Mouse (Mus musculus) kidney, adult 8-10 months (tissue): ENCODE results near the gene Gm49322.

Experiments used
- DNase-seq, 2 experiments: peaks; one replicate each; pipeline ENCODE4 v3.0.0; 2022

The Gm49322 gene

GRCm38 (mm10) chr10:80656130-80656862 is 50.5 kb downstream of the Gm49322 start:
- DNase-seq = peak; percentile 96 to 98

GRCm38 (mm10) chr10:80656863-80657623 is 51.2 kb downstream of the Gm49322 start, which contains the start of gene Btbd2:
Gene Btbd2 (minus strand): TSS chr10:80657071.
- peak in 1 of 2 experiments; percentile 57 for DNase-seq

GRCm38 (mm10) chr10:80658194-80658840 is 52.5 kb downstream of the Gm49322 start:
- DNase-seq = no peak

- DNase-seq = no peak
Observed at GRCm38 (mm10) chr10:80658841-80659202, 53.0 kb downstream of the Gm49322 start.

- peak; percentile 67 to 85 for DNase-seq
Observed at GRCm38 (mm10) chr10:80659213-80659612, 53.4 kb downstream of the Gm49322 start.

DNA sequence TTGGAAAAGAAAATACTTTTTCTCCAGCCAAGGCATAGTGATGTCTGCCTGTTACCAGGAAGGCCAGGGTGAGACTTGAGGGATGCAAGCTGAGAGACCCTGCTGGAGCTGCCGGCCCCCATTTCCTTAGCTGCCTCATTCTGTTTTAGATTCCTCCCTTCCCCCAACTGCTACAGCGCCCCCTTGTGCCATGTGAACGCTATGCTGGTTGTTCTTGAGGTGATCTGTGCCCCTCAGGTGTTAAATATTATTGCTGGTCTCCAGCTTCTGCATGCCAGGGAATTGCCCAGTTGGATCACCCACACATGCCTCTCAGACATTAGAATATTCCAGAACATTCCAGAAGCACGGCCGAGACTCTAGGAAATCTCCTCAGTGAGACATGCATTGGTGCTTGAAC is 55.3 kb downstream of the Gm49322 start:
- DNase-seq = peak; percentile 76 to 80

GRCm38 (mm10) chr10:80663485-80664196 is 57.8 kb downstream of the Gm49322 start:
- DNase-seq = no peak

DNA sequence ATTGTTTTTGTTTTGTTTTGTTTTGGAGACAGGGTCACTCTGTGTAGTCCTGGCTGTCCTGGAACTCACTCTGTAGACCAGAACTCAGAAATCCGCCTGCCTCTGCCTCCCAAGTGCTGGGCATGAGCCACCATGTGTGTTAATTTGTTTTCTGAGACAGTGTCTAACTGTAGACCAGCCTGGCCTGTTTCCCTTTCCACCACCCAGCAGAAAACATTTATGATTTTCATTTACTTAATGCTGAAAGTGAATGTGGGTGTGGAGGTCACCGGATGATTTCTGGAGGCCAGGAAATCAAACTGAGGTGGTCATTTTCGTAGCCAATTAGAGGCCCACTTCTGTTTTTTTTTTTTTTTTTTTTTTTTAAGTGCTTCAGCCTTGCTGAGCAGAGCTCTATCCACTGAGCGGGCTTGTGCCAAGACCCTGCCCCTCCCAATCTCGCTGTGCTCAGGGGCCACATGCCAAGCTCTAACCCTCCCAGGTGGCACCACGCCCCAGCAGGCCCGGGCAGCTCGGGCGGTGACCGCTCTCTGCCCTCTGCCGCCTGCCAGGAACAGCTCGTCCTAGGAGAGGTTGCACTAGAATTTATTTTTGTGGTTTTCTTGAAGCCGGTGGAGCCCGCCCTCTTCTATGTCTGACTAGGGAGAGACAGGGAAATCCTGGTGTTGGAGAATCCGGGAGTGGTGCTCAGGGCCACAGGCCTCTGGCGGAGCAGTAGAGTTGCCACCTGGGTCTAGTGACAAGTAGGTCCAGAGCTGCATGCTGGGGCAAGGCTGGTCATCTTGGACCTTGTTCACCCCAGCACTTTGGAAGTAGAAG is 58.6 kb downstream of the Gm49322 start:
- DNase-seq = peak; percentile 95 to 96

- DNase-seq = peak; percentile 80 to 85
Observed at GRCm38 (mm10) chr10:80665016-80665380, 59.2 kb downstream of the Gm49322 start.
